Mouse (Mus musculus): ENCODE data around the gene Krt81. TPM values are rescaled to one million over a fixed set of nuclear protein-coding genes. Genes with fewer than 3 reads are reported as not detected.

Gene Krt81
- total and polyA plus RNA-seq, 2 experiments from 2014 or later = not detected

- 93% methylated on average over 8 of the region's 8 CpGs for WGBS
- DNase-seq = no peak
- no peak for ATAC-seq
- Histone ChIP-seq H3K9ac (no peak overlapping the region), H3K9me3 (ENCODE audit: low read length) (0 out of 2 replicates have a peak, but pooled peaks cover 3% of the 10 kb centered on the region), H3K4me3 (ENCODE audit: low read depth, low read length) (no peak overlapping the region), H3K27me3 (ENCODE audit: insufficient read depth, low read length) (no peaks in the 10 kb centered on the region), H3K36me3 (ENCODE audit: insufficient read depth) (no peaks in the 10 kb centered on the region), H3K4me1 (ENCODE audit: insufficient read depth) (no peaks in the 10 kb centered on the region), H3K4me2 (ENCODE audit: low read depth) (no peak overlapping the region), H3K27ac (ENCODE audit: low read depth, low read length) (no peak overlapping the region)
- no peak for TF ChIP-seq CTCF (IDR thresholded peaks at IDR 0.05; ENCODE audit: low read depth)
Observed at GRCm38 (mm10) chr15:101454774-101455173, 8.8 kb downstream of the Krt81 start.

- H3K9ac ChIP-seq = no peak overlapping the region
- no peaks in the 10 kb centered on the region for H3K27me3 ChIP-seq (ENCODE audit: insufficient read depth, low read length)
- ATAC-seq = peak; percentile 79
- H3K27ac ChIP-seq (ENCODE audit: low read depth, low read length) = no peak overlapping the region
- DNase-seq = peak; percentile 54
- H3K4me2 ChIP-seq (ENCODE audit: low read depth) = no peak overlapping the region
- WGBS = 9% methylated on average over 13 of the region's 13 CpGs
- 0 out of 2 replicates have a peak, but pooled peaks cover 3% of the 10 kb centered on the region for H3K9me3 ChIP-seq (ENCODE audit: low read length)
- no peak overlapping the region for H3K4me3 ChIP-seq (ENCODE audit: low read depth, low read length)
- H3K36me3 ChIP-seq (ENCODE audit: insufficient read depth) = no peaks in the 10 kb centered on the region
- no peaks in the 10 kb centered on the region for H3K4me1 ChIP-seq (ENCODE audit: insufficient read depth)
- peak; percentile 68 for TF ChIP-seq CTCF (IDR thresholded peaks at IDR 0.05; ENCODE audit: low read depth)
Observed at GRCm38 (mm10) chr15:101453093-101453736, 10.3 kb downstream of the Krt81 start.

- Histone ChIP-seq H3K4me2 (ENCODE audit: low read depth) (no peak within 1 kb of the TSS), H3K9me3 (ENCODE audit: low read length) (no peaks in the 10 kb centered on the region), H3K27me3 (ENCODE audit: insufficient read depth, low read length) (no peaks in the 10 kb centered on the region), H3K4me1 (ENCODE audit: insufficient read depth) (no peaks in the 10 kb centered on the region), H3K9ac (no peak within 1 kb of the TSS), H3K4me3 (ENCODE audit: low read depth, low read length) (no peak within 1 kb of the TSS), H3K36me3 (ENCODE audit: insufficient read depth) (no peaks in the 10 kb centered on the region), H3K27ac (ENCODE audit: low read depth, low read length) (no peak within 1 kb of the TSS)
- ATAC-seq (no peak), DNase-seq (no peak)
- no peak for TF ChIP-seq CTCF (IDR thresholded peaks at IDR 0.05; ENCODE audit: low read depth)
- 76% methylated on average over 2 of the region's 2 CpGs for WGBS
Observed at GRCm38 (mm10) chr15:101447444-101447843, 16.1 kb downstream of the Krt81 start, which contains the start of gene Krt88. Gene Krt88 (plus strand): TSS chr15:101447744.

- DNase-seq (no peak), ATAC-seq (no peak)
- no peaks in the 10 kb centered on the region for H3K9me3 ChIP-seq (ENCODE audit: low read length)
- H3K9ac ChIP-seq = no peak overlapping the region
- no peaks in the 10 kb centered on the region for H3K4me1 ChIP-seq (ENCODE audit: insufficient read depth)
- no peaks in the 10 kb centered on the region for H3K36me3 ChIP-seq (ENCODE audit: insufficient read depth)
- no peak for TF ChIP-seq CTCF (IDR thresholded peaks at IDR 0.05; ENCODE audit: low read depth)
- H3K27me3 ChIP-seq (ENCODE audit: insufficient read depth, low read length) = no peaks in the 10 kb centered on the region
- no peak overlapping the region for H3K27ac ChIP-seq (ENCODE audit: low read depth, low read length)
- H3K4me3 ChIP-seq (ENCODE audit: low read depth, low read length) = no peak overlapping the region
- no peak overlapping the region for H3K4me2 ChIP-seq (ENCODE audit: low read depth)
- 50% methylated on average over 11 of the region's 11 CpGs for WGBS
Observed at GRCm38 (mm10) chr15:101446572-101446971, 17.0 kb downstream of the Krt81 start.

GRCm38 (mm10) chr15:101440837-101441236 lies 22.7 kb downstream of the Krt81 start:
- Histone ChIP-seq H3K4me1 (ENCODE audit: insufficient read depth) (peaks cover 5% of the 10 kb centered on the region; the same call in 1 of the 2 replicates), H3K4me3 (ENCODE audit: low read depth, low read length) (no peak overlapping the region), H3K4me2 (ENCODE audit: low read depth) (no peak overlapping the region), H3K9me3 (ENCODE audit: low read length) (no peaks in the 10 kb centered on the region), H3K27ac (ENCODE audit: low read depth, low read length) (no peak overlapping the region), H3K36me3 (ENCODE audit: insufficient read depth) (no peaks in the 10 kb centered on the region), H3K27me3 (ENCODE audit: insufficient read depth, low read length) (no peaks in the 10 kb centered on the region), H3K9ac (no peak overlapping the region)
- ATAC-seq = peak; percentile 76
- 67% methylated on average over 4 of the region's 4 CpGs for WGBS
- DNase-seq = peak; percentile 71
- no peak for TF ChIP-seq CTCF (IDR thresholded peaks at IDR 0.05; ENCODE audit: low read depth)

GRCm38 (mm10) chr15:101438555-101438954 lies 25.0 kb downstream of the Krt81 start, which contains the start of gene Krt87:
Gene Krt87 (minus strand): TSS chr15:101438804.
- Histone ChIP-seq H3K27ac (ENCODE audit: low read depth, low read length) (no peak within 1 kb of the TSS), H3K4me2 (ENCODE audit: low read depth) (peak within 1 kb of the TSS; percentile 66), H3K27me3 (ENCODE audit: insufficient read depth, low read length) (no peaks in the 10 kb centered on the region), H3K4me3 (ENCODE audit: low read depth, low read length) (peak within 1 kb of the TSS; percentile 31), H3K4me1 (ENCODE audit: insufficient read depth) (peaks cover 5% of the 10 kb centered on the region; the same call in 1 of the 2 replicates), H3K9me3 (ENCODE audit: low read length) (no peaks in the 10 kb centered on the region), H3K9ac (peak within 1 kb of the TSS; percentile 40), H3K36me3 (ENCODE audit: insufficient read depth) (no peaks in the 10 kb centered on the region)
- 4% methylated on average over 31 of the region's 34 CpGs for WGBS
- ATAC-seq (peak; percentile 23; the same call in 1 of the 2 replicates), DNase-seq (no peak)
- no peak for TF ChIP-seq CTCF (IDR thresholded peaks at IDR 0.05; ENCODE audit: low read depth)

GRCm38 (mm10) chr15:101436611-101437010 lies 26.9 kb downstream of the Krt81 start:
- no peak overlapping the region for H3K9ac ChIP-seq
- no peak overlapping the region for H3K27ac ChIP-seq (ENCODE audit: low read depth, low read length)
- DNase-seq (no peak), ATAC-seq (no peak)
- H3K36me3 ChIP-seq (ENCODE audit: insufficient read depth) = no peaks in the 10 kb centered on the region
- peaks cover 5% of the 10 kb centered on the region; the same call in 1 of the 2 replicates for H3K4me1 ChIP-seq (ENCODE audit: insufficient read depth)
- H3K4me3 ChIP-seq (ENCODE audit: low read depth, low read length) = no peak overlapping the region
- no peak overlapping the region for H3K4me2 ChIP-seq (ENCODE audit: low read depth)
- TF ChIP-seq CTCF (IDR thresholded peaks at IDR 0.05; ENCODE audit: low read depth) = no peak
- 91% methylated on average over 7 of the region's 7 CpGs for WGBS
- H3K9me3 ChIP-seq (ENCODE audit: low read length) = no peaks in the 10 kb centered on the region
- H3K27me3 ChIP-seq (ENCODE audit: insufficient read depth, low read length) = no peaks in the 10 kb centered on the region
